Mouse (Mus musculus) bone marrow, adult 2 months (tissue): ENCODE results near the gene Hspe1. TPM values are rescaled to one million over a fixed set of nuclear protein-coding genes. Genes with fewer than 3 reads are reported as not detected.

Source experiments
- H3K27ac ChIP-seq: fragments of 200-500 bp; 2 replicates; pipeline ENCODE4 v1.5.1; 2012; ENCODE audit warnings: low read depth, mild to moderate bottlenecking, control low read depth, inconsistent platforms, low read length; ENCODE audit not compliant: control insufficient read depth, poor library complexity, insufficient read depth
- H3K4me1 ChIP-seq: fragments of 200-500 bp; 2 replicates; pipeline ENCODE4 v1.6.1; 2011; ENCODE audit warnings: low read length; ENCODE audit not compliant: control insufficient read depth, insufficient read depth
- H3K4me3 ChIP-seq: fragments of 200-500 bp; replicated peaks from 2 replicates; pipeline ENCODE3; 2011; ENCODE audit warnings: mild to moderate bottlenecking, low read depth, low read length, control low read depth; ENCODE audit not compliant: control insufficient read depth
- CTCF ChIP-seq: fragments of 200-500 bp; IDR thresholded peaks from 2 replicates; pipeline ENCODE4 v1.5.1; 2011; ENCODE audit warnings: low read length, control low read depth; ENCODE audit not compliant: control insufficient read depth, insufficient read depth
- POLR2A ChIP-seq: fragments of 200-500 bp; IDR thresholded peaks from 2 replicates; pipeline ENCODE4 v1.6.1; 2011; ENCODE audit warnings: low read depth, mild to moderate bottlenecking, control low read depth, low read length, borderline replicate concordance; ENCODE audit not compliant: control insufficient read depth
- WGBS: fragments of 180-500 bp; shearing (Covaris S2); methylation state at CpG from one replicate; pipeline ENCODE4 v1.1.7; 2018; 5-methylcytosine and 5-hydroxymethylcytosine counted together
- polyA plus RNA-seq: library from polyadenylated mRNA; stranded (reverse); fragments of >200 nt; gene quantifications from 2 replicates; pipeline ENCODE4 v1.2.4, GENCODE M21; 2011; ENCODE audit warnings: low replicate concordance; ENCODE audit not compliant: missing spikeins, insufficient read depth, insufficient read length

Hspe1 gene
- polyA plus RNA-seq, 1 experiment: 218 TPM

DNA sequence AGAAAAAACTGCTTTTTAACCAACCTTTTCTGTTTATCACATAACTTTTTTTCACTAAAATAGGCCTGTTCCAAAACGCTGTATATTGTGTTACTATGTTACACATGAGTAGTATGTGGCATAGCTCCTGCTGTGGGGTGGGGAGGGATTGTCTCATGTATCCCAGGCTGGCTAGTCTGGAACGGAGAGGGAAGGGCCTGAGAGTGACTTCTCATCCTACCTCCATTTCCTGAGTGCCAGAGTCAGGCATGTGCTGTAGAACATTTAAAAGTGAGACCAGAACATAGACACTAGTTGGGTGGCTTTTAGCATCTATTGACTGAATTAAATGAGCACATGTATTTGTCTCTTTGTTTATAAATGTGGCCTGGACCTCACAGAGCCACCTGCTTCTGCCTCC is 45.2 kb downstream of the Hspe1 start:
- no peak overlapping the region for H3K27ac ChIP-seq
- WGBS: 59% methylated on average over 2 of the region's 2 CpGs
- no peak overlapping the region for H3K4me3 ChIP-seq
- H3K4me1 ChIP-seq: peaks cover 2% of the 10 kb centered on the region; the same call in 1 of the 2 replicates
- no peak for TF ChIP-seq POLR2A
- TF ChIP-seq CTCF: no peak

DNA sequence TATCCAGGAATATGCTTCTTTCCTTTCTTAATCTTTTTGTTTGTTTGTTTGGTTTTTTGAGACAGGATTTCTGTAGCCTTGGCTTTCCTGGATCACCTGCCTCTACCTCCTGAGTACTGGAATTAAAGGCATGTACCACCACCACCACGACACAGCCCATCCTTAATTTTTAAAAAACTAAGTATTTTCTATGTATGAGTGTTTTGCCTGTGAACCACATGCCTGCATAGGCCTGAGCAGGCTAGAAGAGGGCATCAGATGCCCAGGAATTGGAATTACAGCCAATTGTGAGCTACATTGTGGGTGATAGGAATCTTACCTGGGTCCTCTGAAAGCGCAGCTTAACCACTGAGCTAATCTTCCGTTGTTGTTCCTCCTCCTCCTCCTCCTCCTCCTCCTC is 46.4 kb downstream of the Hspe1 start:
- Histone ChIP-seq H3K4me1 (peaks cover 2% of the 10 kb centered on the region; the same call in 1 of the 2 replicates), H3K27ac (no peak overlapping the region), H3K4me3 (no peak overlapping the region)
- no peak for TF ChIP-seq POLR2A
- TF ChIP-seq CTCF: no peak
- WGBS: 87% methylated on average over 3 of the region's 3 CpGs

DNA sequence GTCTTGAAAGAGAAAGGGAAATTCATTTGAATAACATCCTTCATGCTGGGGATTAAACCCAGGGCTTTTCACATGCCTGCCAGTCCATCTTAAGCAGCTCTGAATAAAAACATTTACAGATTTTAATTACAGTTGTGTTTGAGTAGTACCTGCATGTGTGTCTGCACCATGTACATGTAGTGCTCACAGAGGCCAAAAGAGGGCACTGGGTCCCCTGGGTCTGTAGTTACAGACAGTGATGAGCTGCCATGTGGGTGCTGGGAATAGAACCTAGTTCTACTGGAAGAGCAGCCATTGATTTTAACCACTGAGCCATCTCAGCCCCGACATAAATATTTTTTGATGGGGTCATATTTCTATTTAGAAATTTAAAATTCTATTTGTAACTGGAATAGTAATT is 47.9 kb downstream of the Hspe1 start:
- Histone ChIP-seq H3K4me1 (peaks cover 1% of the 10 kb centered on the region; the same call in 1 of the 2 replicates), H3K4me3 (no peak overlapping the region), H3K27ac (no peak overlapping the region)
- 93% methylated on average over 1 of the region's 1 CpGs for WGBS
- TF ChIP-seq POLR2A (no peak), CTCF (no peak)

Other genes starting within 250 kb of the Hspe1 start
- gene Ankrd44, start 161.7 kb upstream of the Hspe1 start, polyA plus RNA-seq: 12.1 and 47.3 TPM in 2 replicates
- gene Sf3b1, start 60.7 kb upstream of the Hspe1 start, polyA plus RNA-seq: 73.5 and 113 TPM in 2 replicates
- 4.1 and 9.9 TPM in 2 replicates for gene Coq10b, start 35.4 kb upstream of the Hspe1 start, polyA plus RNA-seq
- 92.8 and 131 TPM in 2 replicates for gene Hspd1, start 111 bp downstream of the Hspe1 start, polyA plus RNA-seq
- gene Mob4, start 43.1 kb downstream of the Hspe1 start, polyA plus RNA-seq: 15.2 and 20.8 TPM in 2 replicates
- 0.95 and 1.7 TPM in 2 replicates for gene Rftn2, start 138.7 kb downstream of the Hspe1 start, polyA plus RNA-seq
- 1.4 and 1.5 TPM in 2 replicates for gene Mars2, start 149.0 kb downstream of the Hspe1 start, polyA plus RNA-seq